Mouse (Mus musculus): ENCODE results near the gene Tmem88b. TPM values are rescaled to one million over a fixed set of nuclear protein-coding genes. Genes with fewer than 3 reads are reported as not detected.
"Not testable (repeated sequence)": the region's sequence is repeated elsewhere in the genome, so short reads cannot be mapped to it uniquely, and the experiment has no call there.

Gene Tmem88b
- total RNA-seq, 2 experiments from 2014 or later = 0.39 to 0.47 TPM

DNA sequence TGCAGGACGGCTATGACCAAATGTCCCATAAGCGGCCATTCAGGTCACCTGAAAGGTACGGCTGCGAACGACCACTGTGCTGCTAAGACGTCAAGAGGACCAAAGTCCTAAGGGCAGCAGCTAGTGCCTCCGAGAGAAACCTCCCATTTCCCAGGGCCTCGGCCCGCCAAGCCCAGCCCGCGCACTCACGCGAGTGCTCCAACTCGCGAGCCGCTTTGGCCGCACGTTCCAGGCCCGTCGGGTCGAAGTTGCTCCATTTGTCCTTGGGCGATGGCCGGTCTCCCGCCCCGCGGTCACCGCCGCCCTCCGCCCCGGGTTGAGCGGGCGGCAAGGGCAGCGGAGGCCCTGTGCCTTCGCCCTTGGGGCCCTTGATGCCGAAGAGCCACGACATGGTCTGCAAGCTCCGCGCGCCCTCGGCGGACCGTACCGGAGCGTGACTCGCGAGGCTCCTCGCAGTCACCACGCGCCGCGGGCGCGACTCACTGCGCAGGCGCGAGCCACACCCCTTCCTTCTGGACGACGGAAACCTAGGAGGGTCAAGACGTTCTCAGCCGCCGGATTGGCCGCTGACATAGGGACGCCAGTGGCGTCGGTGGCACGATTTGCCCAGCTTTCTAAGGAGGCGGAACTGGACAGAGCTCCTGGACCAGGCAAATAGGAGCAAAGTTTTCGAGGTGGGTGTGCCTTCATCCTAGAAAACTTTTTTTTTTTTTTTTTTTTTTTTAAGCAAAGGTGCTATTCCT, 24.9 kb downstream of the Tmem88b start, which contains the start of gene Atad3a:
Atad3a (minus strand) TSS at position 481 of the 743 bp plus-strand sequence.
- peak; percentile 97 for DNase-seq (ENCODE audit: low spot score)

DNA sequence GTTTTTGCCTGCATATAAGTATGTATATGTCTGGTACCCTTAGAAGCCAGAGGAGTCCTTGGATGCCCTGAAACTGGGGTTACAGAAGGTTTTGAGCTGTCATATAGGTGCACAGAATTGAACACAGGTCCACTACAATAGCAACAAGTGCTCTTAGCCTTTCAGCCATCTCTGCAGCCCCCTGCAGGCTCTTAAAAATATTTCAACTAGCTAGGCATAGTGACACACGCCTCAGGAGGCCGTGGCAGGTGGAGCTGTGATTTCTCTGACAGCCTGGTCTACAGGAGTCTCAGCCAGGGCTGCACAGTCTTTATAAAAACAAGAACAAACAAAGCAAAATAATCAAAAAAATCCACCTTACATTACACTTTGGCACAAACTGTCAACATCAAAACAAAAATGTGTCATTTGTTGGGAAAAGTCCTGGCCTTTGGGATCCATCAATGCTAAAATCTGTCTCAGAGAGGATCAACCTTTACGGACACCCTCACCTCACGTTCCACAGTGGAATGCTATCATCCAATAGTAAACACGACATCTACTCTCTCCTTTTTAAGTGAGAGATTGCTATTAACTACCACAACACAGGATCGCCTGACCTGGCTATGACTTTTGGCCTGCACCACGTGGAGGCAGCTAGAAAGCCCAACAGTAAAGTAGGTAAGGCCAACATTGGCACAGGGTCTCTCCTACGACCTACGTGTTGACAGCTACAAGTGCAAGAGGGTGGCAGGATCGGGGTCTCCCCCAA, 25.6 kb downstream of the Tmem88b start:
- DNase-seq (ENCODE audit: low spot score) = no peak

DNA sequence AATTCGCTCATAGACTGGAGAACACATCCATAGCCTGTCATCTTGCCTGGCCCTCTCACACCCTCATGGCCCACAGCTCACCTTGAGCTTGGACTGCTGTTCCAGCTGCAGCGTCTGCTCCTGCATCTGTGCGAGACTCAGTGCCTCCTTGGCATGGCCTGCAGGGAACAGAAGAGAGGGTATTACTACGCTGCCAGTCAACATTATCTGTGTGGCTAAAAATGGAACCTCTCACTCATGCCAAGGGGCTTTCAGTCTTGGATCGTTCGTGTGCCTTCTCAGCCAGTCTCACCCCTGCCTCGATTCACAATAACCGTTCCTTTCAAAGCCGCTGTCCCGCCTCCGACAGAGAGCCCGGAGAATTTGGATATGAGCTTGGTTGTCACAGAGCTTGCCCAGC, 28.7 kb downstream of the Tmem88b start:
- no peak for DNase-seq (ENCODE audit: low spot score)

DNA sequence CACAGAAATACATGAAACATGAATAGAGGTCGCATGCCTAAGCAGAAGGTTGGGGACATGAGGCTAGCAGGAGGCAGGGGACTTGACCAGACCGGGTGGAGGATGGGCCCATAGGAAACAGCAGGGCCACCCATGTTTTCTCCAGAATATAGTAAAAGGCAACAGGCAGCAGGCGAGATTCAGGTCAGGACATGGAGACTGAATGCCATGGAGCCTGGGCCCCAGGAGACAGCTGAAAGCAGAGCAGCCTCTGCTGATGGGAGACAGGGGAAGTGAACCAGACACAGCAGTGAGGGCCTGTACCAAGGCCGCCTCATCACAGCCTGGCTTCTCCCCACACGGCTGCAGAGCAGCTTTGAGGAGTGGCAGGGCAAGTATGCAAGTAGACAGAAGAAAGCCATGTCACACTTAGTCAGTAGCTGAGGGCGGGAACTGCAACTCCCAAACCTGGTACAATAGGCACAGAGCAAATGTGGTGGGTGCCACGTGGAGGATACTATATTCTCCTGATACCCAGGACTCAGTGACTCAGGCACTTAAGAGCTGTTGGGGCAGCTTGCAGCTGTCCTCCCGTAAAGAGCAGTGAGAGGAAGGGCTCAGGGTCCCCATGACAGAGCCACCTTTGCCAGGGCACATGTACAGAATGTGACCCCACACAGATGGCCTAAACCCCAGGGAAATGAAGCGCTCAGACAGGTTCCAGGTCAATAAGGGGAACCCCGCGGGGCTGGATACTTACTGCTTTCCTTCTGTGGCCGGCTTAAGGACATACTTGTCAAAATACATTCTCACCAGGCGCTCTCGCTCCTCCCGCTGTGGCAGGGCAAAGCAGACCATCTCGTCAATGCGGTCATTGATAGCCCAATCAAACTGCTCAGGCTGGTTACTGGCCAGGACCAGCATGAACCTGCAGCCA, 38.8 kb downstream of the Tmem88b start:
- DNase-seq (ENCODE audit: low spot score) = no peak

DNA sequence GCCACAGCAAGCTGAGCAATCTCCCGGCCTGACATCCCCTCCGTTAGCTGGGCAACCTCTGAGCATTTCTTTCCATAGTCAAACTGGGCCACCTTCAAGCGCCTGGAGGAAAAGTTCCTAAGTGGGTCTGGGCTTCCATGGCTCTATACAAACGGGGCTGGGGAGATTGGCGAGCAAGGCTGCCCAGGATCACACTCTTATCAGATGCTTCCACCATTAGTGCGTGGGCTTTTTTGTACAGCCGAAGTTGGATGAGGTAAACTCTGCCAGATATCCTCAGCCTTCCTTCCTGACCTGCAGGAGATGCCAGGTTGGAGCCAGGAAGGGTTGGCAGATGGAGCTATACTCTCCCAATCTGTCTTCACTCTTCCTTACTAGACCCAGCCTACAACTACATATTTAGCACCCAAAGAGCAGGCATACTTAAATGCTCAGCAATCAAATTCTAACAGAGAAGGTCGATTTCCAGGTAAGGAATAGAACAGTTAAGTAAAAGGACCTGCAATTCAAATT, 39.6 kb downstream of the Tmem88b start:
- no peak for DNase-seq (ENCODE audit: low spot score)

DNA sequence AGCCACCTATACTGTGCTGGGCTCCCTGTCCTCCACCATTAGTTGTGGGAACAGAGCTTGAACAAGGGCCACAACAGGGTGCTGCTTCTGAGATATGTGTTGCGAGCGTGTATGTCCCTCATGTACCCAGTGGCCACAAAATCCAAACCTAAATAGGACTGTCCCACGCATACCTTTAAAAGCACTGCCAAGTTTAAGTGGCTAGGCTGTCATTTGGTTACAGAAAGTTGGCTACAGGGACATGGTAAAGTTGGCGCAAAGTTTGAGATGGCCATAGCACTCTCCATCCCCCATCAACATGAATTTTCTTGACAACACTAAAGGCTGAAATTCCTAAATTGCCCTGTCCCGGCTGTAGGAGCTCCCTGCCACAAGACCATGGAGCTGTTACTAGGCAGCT, 40.5 kb downstream of the Tmem88b start:
- DNase-seq (ENCODE audit: low spot score) = no peak

DNA sequence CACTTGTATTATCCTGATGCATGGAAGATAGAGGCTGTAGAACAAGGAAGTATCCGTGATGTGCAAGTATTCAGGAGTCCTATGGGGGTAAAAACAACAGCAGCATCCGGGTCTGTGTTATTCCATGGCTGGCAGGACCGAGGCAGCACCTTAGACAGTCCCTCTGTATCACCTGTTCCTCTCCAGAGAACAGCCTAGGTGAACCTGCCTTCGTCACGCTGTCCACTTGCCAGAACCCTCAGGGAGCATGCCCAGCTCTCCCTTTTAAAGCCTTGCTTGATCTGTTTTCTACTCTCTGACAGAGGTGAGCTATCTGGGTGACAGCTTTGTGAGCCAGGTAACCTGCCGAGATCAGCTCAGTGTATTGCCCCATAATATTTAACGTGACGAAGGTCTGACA, 41.2 kb downstream of the Tmem88b start:
- no peak for DNase-seq (ENCODE audit: low spot score)

DNA sequence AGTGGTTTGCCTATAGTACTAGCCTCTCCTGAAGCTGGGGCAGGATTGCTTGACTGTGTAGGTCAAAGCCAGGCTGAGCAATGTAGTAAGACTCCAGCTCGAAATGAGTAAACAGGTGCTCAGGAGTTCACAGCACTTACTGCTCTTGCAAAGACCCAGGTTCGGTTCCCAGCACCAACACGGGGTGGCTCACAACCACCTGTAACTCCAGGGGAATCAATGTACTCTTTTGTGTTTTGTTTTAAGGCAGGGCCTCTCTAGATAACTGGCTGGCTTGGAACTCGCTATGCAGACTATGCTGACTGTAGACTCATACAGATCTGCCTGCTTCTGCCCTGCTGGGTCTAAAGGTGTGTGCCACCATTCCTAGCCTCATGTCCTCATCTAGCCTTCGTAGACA, 43.0 kb downstream of the Tmem88b start:
- DNase-seq (ENCODE audit: low spot score) = no peak

DNA sequence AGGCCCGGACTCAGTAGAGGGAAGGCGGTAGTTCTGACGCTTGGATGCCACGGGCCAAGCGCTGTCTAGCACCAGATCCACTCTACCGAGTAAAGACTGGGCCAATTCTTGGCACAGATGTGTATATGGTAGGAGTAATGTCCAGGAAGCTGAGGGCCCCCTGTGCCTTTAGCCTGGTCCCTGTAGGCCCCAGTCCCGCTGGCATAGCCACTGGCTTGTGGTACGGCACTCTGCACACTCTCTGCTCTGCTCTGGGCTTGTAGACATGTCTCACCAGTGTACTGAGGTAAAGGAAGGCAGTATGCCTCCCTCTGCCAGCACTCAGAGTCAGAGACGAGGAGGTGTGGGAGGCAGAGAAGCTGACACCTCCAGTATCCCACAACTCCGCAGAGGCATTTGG, 45.0 kb downstream of the Tmem88b start:
- not testable (repeated sequence) for DNase-seq (ENCODE audit: low spot score)

DNA sequence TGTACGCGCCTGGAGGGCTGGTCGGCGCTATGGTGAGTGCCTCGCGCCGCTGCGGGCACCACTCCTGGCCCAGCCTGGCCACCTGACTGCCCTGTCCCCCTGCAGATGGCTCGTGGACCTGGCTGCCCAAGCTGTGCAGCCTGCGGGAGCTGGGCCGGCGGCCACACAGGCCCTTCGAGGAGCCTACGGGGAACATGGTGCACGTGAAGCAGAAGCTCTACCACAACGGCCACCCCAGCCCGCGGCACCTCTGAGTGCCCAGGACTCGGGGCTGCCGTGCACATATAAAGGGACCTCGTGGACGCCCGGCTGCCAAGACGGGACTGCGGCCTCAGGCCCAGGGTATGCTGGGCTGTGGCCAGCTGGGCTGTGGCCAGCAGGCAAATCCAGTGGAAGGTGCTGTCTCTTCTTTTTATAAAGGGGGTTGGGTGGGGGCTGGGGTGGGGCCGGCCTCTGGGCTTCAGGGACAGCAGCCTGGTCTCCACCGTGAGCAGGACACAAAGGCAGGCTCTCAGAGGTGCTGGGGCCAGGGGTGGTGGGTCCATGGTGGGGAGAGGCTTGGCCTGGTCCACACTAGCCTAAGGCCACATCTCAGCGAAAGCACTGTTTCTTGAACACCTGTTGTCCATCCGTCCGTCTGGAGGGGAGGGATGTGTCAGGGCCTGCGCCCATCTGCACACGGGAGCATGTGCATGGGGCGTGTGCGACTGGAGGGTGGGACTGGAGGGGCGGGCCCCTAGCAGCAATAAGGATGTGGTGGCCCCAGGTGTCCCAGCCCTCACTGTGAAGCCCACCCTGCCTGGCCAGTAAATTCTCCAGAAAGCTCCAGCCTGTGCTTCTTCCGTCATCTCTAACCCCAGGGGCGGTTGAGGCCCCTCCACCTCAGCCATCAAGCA, 45.7 kb downstream of the Tmem88b start:
- DNase-seq (ENCODE audit: low spot score) = no peak

DNA sequence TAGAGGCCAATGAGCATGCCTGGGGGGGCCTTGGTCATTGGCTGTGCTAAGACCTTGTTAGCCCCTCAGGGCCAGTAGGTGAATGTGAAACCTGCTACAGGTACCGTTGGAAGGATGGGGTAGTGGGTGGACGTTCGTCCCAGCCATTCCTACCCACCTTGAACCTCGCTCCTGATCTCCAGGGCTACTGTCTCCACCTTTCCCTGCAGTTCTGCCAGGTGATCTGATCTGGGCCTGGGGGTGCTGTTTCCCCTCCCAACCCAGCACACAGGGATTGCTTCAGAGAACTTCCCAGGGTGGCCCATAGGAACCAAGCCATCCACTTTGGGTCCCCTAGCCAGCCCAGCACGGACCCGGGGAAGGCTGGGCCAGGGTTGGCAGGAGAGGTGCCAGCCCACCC, 46.5 kb downstream of the Tmem88b start:
- DNase-seq (ENCODE audit: low spot score) = no peak

DNA sequence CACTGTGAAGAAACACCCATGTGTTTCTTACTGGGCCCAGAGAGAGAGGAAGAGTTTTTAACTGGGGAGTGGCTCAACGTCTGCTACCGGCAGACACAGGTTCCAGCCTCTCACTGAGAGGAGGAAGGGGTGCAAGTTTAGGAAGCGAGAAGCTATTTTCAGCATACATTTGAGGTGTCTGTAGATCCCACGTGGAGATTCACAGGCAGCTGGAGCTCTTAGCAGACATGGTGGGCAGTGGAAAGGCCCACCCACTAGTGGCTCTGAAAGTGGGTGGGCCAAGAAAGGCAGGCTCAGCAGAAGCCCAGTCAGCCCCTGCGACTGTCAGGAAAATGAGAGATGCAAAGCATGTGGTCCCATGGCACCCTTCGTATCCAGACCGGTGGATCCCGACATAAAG, 47.4 kb downstream of the Tmem88b start:
- no peak for DNase-seq (ENCODE audit: low spot score)

DNA sequence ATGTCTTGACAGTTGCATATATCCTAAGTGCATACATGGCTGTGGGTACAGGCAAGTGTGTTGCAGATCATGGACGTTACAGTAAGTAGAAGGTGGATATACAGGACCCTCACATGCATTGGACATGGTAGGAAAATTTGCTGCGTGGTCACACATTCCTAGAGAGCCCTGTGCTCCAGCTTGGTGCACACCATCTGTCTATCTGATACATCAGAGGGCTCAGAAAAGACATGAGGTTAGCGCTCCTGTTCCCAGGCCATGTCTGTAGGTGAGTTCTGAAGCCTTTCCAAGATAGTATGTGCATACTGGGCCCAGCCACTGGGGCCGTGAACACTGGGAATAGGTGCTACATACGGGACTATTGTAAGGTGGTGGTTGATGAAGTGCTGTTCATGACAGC, 49.3 kb downstream of the Tmem88b start:
- DNase-seq (ENCODE audit: low spot score) = no peak

DNA sequence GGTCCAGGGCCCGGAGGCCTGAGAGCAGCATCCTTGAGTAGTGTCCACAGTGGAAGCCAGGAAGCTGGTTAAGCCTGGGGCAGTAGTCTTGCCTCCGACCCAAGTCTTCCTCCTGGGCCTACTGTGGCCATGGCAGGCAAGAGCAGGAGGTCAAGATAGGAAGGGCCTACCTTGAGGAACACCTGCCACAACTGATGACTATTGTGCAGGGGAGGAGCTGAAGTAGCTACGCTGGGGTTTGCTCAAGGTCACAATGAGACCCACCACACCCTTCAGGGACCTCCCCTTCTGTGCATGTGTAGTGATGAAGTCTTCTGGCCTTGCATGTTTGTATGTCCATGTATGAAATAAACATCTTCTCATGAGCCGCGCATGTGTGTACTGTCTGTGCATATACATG, 49.9 kb downstream of the Tmem88b start:
- DNase-seq (ENCODE audit: low spot score) = no peak

DNA sequence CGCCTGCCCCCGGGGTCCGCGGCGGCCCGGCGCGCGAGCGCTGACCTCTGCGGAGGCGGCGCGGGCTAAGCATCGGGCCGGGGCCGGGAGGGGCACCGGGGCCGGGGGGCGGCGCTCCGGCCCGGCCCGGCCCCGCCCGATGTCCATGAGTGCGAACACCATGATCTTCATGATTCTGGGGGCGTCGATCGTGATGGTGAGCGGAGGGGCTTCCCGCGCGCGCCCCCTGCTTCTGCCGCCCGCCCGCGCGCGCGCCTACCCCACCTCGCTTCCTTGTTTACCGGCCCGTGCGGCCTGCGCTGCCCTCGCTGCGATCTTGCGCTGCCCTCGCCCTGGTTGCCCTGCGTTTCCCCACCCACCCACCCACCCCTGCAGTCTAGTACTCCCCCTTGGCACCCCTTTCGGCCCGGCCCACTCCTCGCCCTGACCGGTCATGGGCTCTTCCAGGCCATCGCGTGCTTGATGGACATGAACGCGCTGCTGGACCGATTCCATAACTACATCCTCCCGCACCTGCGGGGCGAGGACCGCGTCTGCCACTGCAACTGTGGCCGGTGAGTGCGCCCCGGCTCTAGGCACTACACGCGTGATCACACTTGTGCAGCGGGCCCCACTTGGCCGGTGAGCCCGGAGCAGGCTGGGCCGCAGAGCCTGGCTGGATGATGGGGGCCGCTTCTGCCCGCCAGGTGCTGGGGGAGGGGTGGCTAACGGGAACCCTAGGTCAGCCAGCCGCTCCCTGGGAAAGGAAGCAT, 50.5 kb downstream of the Tmem88b start:
- DNase-seq (ENCODE audit: low spot score) = peak; percentile 22

DNA sequence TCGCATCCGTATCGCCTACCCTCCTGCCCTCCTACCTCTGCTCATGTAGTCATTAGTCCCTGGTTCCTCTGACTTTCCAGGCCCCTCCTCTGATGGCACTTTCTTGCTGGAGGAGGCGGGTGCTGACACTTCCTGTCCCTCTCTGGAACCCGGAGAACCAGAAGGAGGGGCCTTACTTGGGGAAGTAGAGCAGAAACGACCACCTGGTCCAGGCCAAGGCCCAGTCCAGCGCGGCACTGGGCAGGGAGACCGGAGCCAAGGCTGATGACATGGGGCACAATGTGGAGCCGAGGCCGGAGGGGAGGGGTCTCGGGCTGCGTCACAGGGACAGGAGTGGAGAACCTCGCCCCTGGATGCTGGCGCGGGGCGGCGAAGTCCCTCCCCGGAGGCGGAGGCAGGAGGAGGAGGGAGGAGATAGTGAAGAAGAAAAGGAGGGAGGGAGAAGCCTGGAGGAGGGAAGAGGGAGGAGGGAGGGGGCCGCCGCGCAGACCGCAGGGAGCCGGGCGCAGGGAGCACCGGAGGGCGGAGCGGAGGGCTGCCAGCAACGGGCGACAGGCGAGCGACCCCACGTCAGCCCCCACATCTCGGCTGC, 51.2 kb downstream of the Tmem88b start, which contains the start of gene Tmem240:
Tmem240 (plus strand) TSS at position 451 of the 592 bp plus-strand sequence.
- DNase-seq (ENCODE audit: low spot score) = peak; percentile 88

DNA sequence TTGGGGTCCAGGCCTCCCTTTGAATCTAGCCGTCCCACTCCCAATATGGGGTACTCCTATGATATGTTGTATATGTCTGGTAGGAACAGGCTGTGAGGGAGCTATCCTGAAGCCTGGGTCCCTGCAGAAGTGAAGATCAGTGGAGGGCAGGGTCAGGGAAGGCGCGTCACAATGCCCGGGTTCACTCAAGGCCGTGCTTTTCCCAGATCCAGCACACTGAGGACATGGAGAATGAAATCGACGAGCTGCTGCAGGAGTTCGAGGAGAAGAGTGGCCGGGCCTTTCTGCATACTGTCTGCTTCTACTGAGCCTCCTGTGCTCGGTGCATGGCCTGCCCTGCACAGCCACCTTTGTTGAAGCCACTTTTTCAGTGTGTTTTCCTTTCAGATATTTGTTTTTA, 52.4 kb downstream of the Tmem88b start:
- no peak for DNase-seq (ENCODE audit: low spot score)
